Mouse (Mus musculus) MEL (cell line): ENCODE measurements around the gene Prss38. TPM values are rescaled to one million over a fixed set of nuclear protein-coding genes. Genes with fewer than 3 reads are reported as not detected.

ENCODE experiments used
- DNase-seq: peaks from one replicate; pipeline ENCODE4 v3.0.0; 2011; ENCODE audit warnings: low read depth, low spot score
- H3K27ac ChIP-seq: 2 replicates; pipeline ENCODE4 v1.5.1; 2012; ENCODE audit warnings: low read depth, mild to moderate bottlenecking, control low read depth, low read length, moderate library complexity; ENCODE audit not compliant: control insufficient read depth
- H3K27me3 ChIP-seq, 2 experiments: fragments of 150-350 bp in 1 of 2; sonication (generic) in 1 of 2; 2 replicates each; pipeline ENCODE4 v1.6.1; 2012; ENCODE audit warnings: low read length in 2 of 2, mild to moderate bottlenecking in 2 of 2, improper control_type of control experiment in 1 of 2, moderate library complexity in 1 of 2; ENCODE audit not compliant: insufficient read depth in 2 of 2, control insufficient read depth in 1 of 2
- H3K36me3 ChIP-seq, 2 experiments: 2 replicates each; pipeline ENCODE4 v1.6.1; 2012 to 2014; ENCODE audit warnings: low read length in 2 of 2, improper control_type of control experiment in 1 of 2, inconsistent platforms in 1 of 2, mild to moderate bottlenecking in 1 of 2; ENCODE audit not compliant: insufficient read depth in 2 of 2, control insufficient read depth in 1 of 2
- H3K4me1 ChIP-seq, 2 experiments: fragments of 150-350 bp in 1 of 2; sonication (generic) in 1 of 2; 2 replicates each; pipeline ENCODE4 v1.6.1; 2012; ENCODE audit warnings: low read length in 2 of 2, improper control_type of control experiment in 1 of 2, mild to moderate bottlenecking in 1 of 2; ENCODE audit not compliant: insufficient read depth in 2 of 2, control insufficient read depth in 1 of 2
- H3K4me3 ChIP-seq, 2 experiments: fragments of 150-350 bp in 1 of 2; sonication (generic) in 1 of 2; 2 replicates each; pipeline ENCODE4 v1.5.1; 2012; ENCODE audit warnings: low read depth in 2 of 2, low read length in 2 of 2, mild to moderate bottlenecking in 2 of 2, moderate library complexity in 2 of 2, control low read depth in 1 of 2, improper control_type of control experiment in 1 of 2; ENCODE audit not compliant: control insufficient read depth in 1 of 2, insufficient read depth in 1 of 2
- H3K79me2 ChIP-seq: 2 replicates; pipeline ENCODE4 v1.6.1; 2012; ENCODE audit warnings: mild to moderate bottlenecking, low read length, moderate library complexity; ENCODE audit not compliant: control insufficient read depth, poor library complexity, insufficient read depth
- H3K9ac ChIP-seq: 2 replicates; pipeline ENCODE4 v1.6.1; 2012; ENCODE audit warnings: low read depth, mild to moderate bottlenecking, control low read depth, low read length, moderate library complexity; ENCODE audit not compliant: control insufficient read depth, poor library complexity, severe bottlenecking
- H3K9me3 ChIP-seq: fragments of 150-350 bp; sonication (generic); replicated peaks from 2 replicates; pipeline ENCODE4 v1.6.1; 2012; ENCODE audit warnings: mild to moderate bottlenecking, low read length, improper control_type of control experiment, moderate library complexity; ENCODE audit not compliant: insufficient read depth
- BHLHE40 ChIP-seq: IDR thresholded peaks from 2 replicates; pipeline ENCODE4 v1.6.1; 2012; ENCODE audit warnings: low read depth, mild to moderate bottlenecking, inconsistent platforms, low read length, improper control_type of control experiment, borderline replicate concordance
- CHD1 ChIP-seq: IDR thresholded peaks from 2 replicates; pipeline ENCODE4 v1.6.1; 2012; ENCODE audit warnings: low read depth, mild to moderate bottlenecking, inconsistent platforms, low read length, improper control_type of control experiment
- CHD2 ChIP-seq: IDR thresholded peaks from 2 replicates; pipeline ENCODE4 v1.6.1; 2011; ENCODE audit warnings: low read length, improper control_type of control experiment
- CTCF ChIP-seq, 3 experiments: IDR thresholded peaks in 2 of 3; conservative IDR thresholded peaks in 1 of 3; 2 replicates each; pipeline ENCODE4 v1.5.1; 2011 to 2012; ENCODE audit warnings: low read length in 3 of 3, low read depth in 2 of 3, mild to moderate bottlenecking in 2 of 3, improper control_type of control experiment in 1 of 3, inconsistent platforms in 1 of 3, mixed read lengths in 1 of 3, moderate library complexity in 1 of 3; ENCODE audit not compliant: control insufficient read depth in 1 of 3, insufficient read depth in 1 of 3, poor library complexity in 1 of 3, severe bottlenecking in 1 of 3
- EP300 ChIP-seq, 2 experiments: IDR thresholded peaks; 2 replicates each; pipeline ENCODE4 v1.6.1; 2011; ENCODE audit warnings: improper control_type of control experiment in 2 of 2, low read length in 2 of 2, low read depth in 1 of 2, mild to moderate bottlenecking in 1 of 2
- ETS1 ChIP-seq: IDR thresholded peaks from 2 replicates; pipeline ENCODE4 v1.6.1; 2012; ENCODE audit warnings: low read depth, mild to moderate bottlenecking, inconsistent platforms, low read length, improper control_type of control experiment, moderate library complexity
- GABPA ChIP-seq: IDR thresholded peaks from 2 replicates; pipeline ENCODE4 v1.6.1; 2012; ENCODE audit warnings: low read depth, mild to moderate bottlenecking, inconsistent platforms, low read length, improper control_type of control experiment, moderate library complexity
- GATA1 ChIP-seq: IDR thresholded peaks from 2 replicates; pipeline ENCODE4 v1.6.1; 2011; ENCODE audit warnings: low read depth, low read length, improper control_type of control experiment
- KAT2A ChIP-seq: conservative IDR thresholded peaks from 2 replicates; pipeline ENCODE4 v1.6.1; 2012; ENCODE audit warnings: low read depth, low read length, improper control_type of control experiment, inconsistent platforms
- MAX ChIP-seq: IDR thresholded peaks from 2 replicates; pipeline ENCODE4 v1.6.1; 2011; ENCODE audit warnings: low read length, improper control_type of control experiment
- MAZ ChIP-seq: IDR thresholded peaks from 2 replicates; pipeline ENCODE4 v1.6.1; 2012; ENCODE audit warnings: low read depth, mild to moderate bottlenecking, inconsistent platforms, low read length, improper control_type of control experiment
- MEF2A ChIP-seq: IDR thresholded peaks from 2 replicates; pipeline ENCODE4 v1.6.1; 2014; ENCODE audit warnings: low read depth, mild to moderate bottlenecking, inconsistent platforms, low read length, improper control_type of control experiment; ENCODE audit not compliant: poor library complexity, insufficient replicate concordance, severe bottlenecking; ENCODE audit errors: extremely low read depth
- MXI1 ChIP-seq: IDR thresholded peaks from 2 replicates; pipeline ENCODE4 v1.6.1; 2011; ENCODE audit warnings: mild to moderate bottlenecking, low read depth, low read length, improper control_type of control experiment
- MYB ChIP-seq: IDR thresholded peaks from 2 replicates; pipeline ENCODE4 v1.6.1; 2011; ENCODE audit warnings: mild to moderate bottlenecking, low read depth, low read length, improper control_type of control experiment
- MYC ChIP-seq: IDR thresholded peaks from 2 replicates; pipeline ENCODE4 v1.6.1; 2011; ENCODE audit warnings: low read depth, mild to moderate bottlenecking, low read length, improper control_type of control experiment, moderate library complexity
- NRF1 ChIP-seq: IDR thresholded peaks from 2 replicates; pipeline ENCODE4 v1.6.1; 2014; ENCODE audit warnings: low read depth, mild to moderate bottlenecking, inconsistent platforms, low read length, improper control_type of control experiment, moderate library complexity; ENCODE audit not compliant: poor library complexity, insufficient read depth, severe bottlenecking
- POLR2A ChIP-seq, 2 experiments: IDR thresholded peaks; 2 replicates each; pipeline ENCODE4 v1.6.1; 2011 to 2012; ENCODE audit warnings: low read length in 2 of 2, mild to moderate bottlenecking in 2 of 2, control low read depth in 1 of 2, improper control_type of control experiment in 1 of 2, low read depth in 1 of 2, moderate library complexity in 1 of 2; ENCODE audit not compliant: control insufficient read depth in 1 of 2, insufficient read depth in 1 of 2, poor library complexity in 1 of 2
- POLR2AphosphoS5 ChIP-seq: IDR thresholded peaks from 2 replicates; pipeline ENCODE4 v1.6.1; 2012; ENCODE audit warnings: low read depth, borderline replicate concordance, mild to moderate bottlenecking, inconsistent platforms, low read length, moderate library complexity, mixed read lengths
- RAD21 ChIP-seq: IDR thresholded peaks from 2 replicates; pipeline ENCODE4 v1.6.1; 2011; ENCODE audit warnings: mild to moderate bottlenecking, low read depth, low read length, improper control_type of control experiment
- SIN3A ChIP-seq: IDR thresholded peaks from 2 replicates; pipeline ENCODE4 v1.6.1; 2012; ENCODE audit warnings: low read length, improper control_type of control experiment, inconsistent platforms
- SMC3 ChIP-seq: IDR thresholded peaks from 2 replicates; pipeline ENCODE4 v1.6.1; 2011; ENCODE audit warnings: low read depth, low read length, improper control_type of control experiment
- TCF12 ChIP-seq: IDR thresholded peaks from 2 replicates; pipeline ENCODE4 v1.6.1; 2014; ENCODE audit warnings: low read depth, mild to moderate bottlenecking, inconsistent platforms, low read length, improper control_type of control experiment, moderate library complexity
- UBTF ChIP-seq: IDR thresholded peaks from 2 replicates; pipeline ENCODE4 v1.6.1; 2012; ENCODE audit warnings: low read depth, mild to moderate bottlenecking, inconsistent platforms, low read length, improper control_type of control experiment, moderate library complexity, borderline replicate concordance; ENCODE audit not compliant: insufficient read depth
- USF1 ChIP-seq: IDR thresholded peaks from 2 replicates; pipeline ENCODE4 v1.6.1; 2014; ENCODE audit warnings: low read depth, mild to moderate bottlenecking, inconsistent platforms, low read length, improper control_type of control experiment, moderate library complexity
- ZC3H11A ChIP-seq: IDR thresholded peaks from 2 replicates; pipeline ENCODE4 v1.6.1; 2012; ENCODE audit warnings: low read depth, mild to moderate bottlenecking, inconsistent platforms, low read length, improper control_type of control experiment
- ZKSCAN1 ChIP-seq: IDR thresholded peaks from 2 replicates; pipeline ENCODE4 v1.6.1; 2012; ENCODE audit warnings: low read depth, mild to moderate bottlenecking, inconsistent platforms, low read length, improper control_type of control experiment, moderate library complexity
- ZMIZ1 ChIP-seq: IDR thresholded peaks from 2 replicates; pipeline ENCODE4 v1.6.1; 2012; ENCODE audit warnings: low read depth, mild to moderate bottlenecking, inconsistent platforms, low read length, improper control_type of control experiment, moderate library complexity
- ZNF384 ChIP-seq: IDR thresholded peaks from 2 replicates; pipeline ENCODE4 v1.6.1; 2012; ENCODE audit warnings: low read depth, mild to moderate bottlenecking, inconsistent platforms, low read length, improper control_type of control experiment
- polyA plus RNA-seq, 2 experiments: library from polyadenylated mRNA; stranded (reverse) in 1 of 2; unstranded in 1 of 2; fragments of >175 nt in 1 of 2; fragments of >200 nt in 1 of 2; gene quantifications; 2 replicates each; pipeline versions ENCODE4 v1.2.1 to v1.2.4; 2012; ENCODE audit warnings: low replicate concordance in 2 of 2, low read depth in 1 of 2; ENCODE audit not compliant: insufficient read length in 2 of 2, insufficient read depth in 1 of 2, missing spikeins in 1 of 2
- total RNA-seq: library from RNA; depleted of rRNA; stranded (reverse); fragments of 300-350 nt; gene quantifications from 2 replicates; pipeline ENCODE4 v1.2.3, GENCODE M21; 2012

Prss38 gene
- total and polyA plus RNA-seq, 3 experiments: not detected

- no peak for DNase-seq
- TF ChIP-seq CHD1 (no peak), KAT2A (no peak), SIN3A (no peak), MYC (no peak), RAD21 (no peak), CHD2 (no peak), UBTF (no peak), ZNF384 (no peak), ZKSCAN1 (no peak), GABPA (no peak), BHLHE40 (no peak), CTCF (IDR thresholded peaks at IDR 0.05 in 2 of 3, conservative IDR thresholded peaks at IDR 0.05 in 1 of 3; ENCODE audit: control insufficient read depth in 1 of 3, insufficient read depth in 1 of 3, low read depth in 2 of 3, low read length in 3 of 3, poor library complexity in 1 of 3, severe bottlenecking in 1 of 3) (no peak), ETS1 (no peak), GATA1 (no peak), MAX (no peak)
- peaks cover 0 to 5% of the 10 kb centered on the region in 2 experiments; a peak in 2 of 4 replicates for H3K27me3 ChIP-seq
- no peak overlapping the region for H3K9ac ChIP-seq
- H3K9me3 ChIP-seq: no peaks in the 10 kb centered on the region
- no peaks in the 10 kb centered on the region for H3K4me1 ChIP-seq
- no peak overlapping the region for H3K4me3 ChIP-seq
- no peaks in the 10 kb centered on the region for H3K36me3 ChIP-seq
- no peak overlapping the region for H3K27ac ChIP-seq
- no peaks in the 10 kb centered on the region for H3K79me2 ChIP-seq
Measured at GRCm38 (mm10) chr11:59389617-59390016, 14.2 kb upstream of the Prss38 start.

GRCm38 (mm10) chr11:59388806-59389205, 13.3 kb upstream of the Prss38 start:
- Histone ChIP-seq H3K79me2 (no peaks in the 10 kb centered on the region), H3K27me3 (peaks cover 0 to 5% of the 10 kb centered on the region in 2 experiments; a peak in 2 of 4 replicates), H3K9ac (no peak overlapping the region), H3K36me3 (no peaks in the 10 kb centered on the region), H3K4me1 (no peaks in the 10 kb centered on the region), H3K27ac (no peak overlapping the region), H3K9me3 (no peaks in the 10 kb centered on the region), H3K4me3 (no peak overlapping the region)
- DNase-seq: no peak
- TF ChIP-seq ZKSCAN1 (no peak), GABPA (no peak), SMC3 (no peak), TCF12 (no peak), CHD2 (no peak), NRF1 (no peak), MAZ (no peak), MYB (no peak), CTCF (IDR thresholded peaks at IDR 0.05 in 2 of 3, conservative IDR thresholded peaks at IDR 0.05 in 1 of 3; ENCODE audit: control insufficient read depth in 1 of 3, insufficient read depth in 1 of 3, low read depth in 2 of 3, low read length in 3 of 3, poor library complexity in 1 of 3, severe bottlenecking in 1 of 3) (no peak), POLR2AphosphoS5 (no peak), SIN3A (no peak), EP300 (IDR thresholded peaks at IDR 0.05; ENCODE audit: low read depth in 1 of 2, low read length in 2 of 2) (no peak), ZC3H11A (no peak), ZMIZ1 (no peak), MXI1 (no peak), POLR2A (IDR thresholded peaks at IDR 0.05; ENCODE audit: control insufficient read depth in 1 of 2, insufficient read depth in 1 of 2, low read depth in 1 of 2, low read length in 2 of 2, poor library complexity in 1 of 2) (no peak), USF1 (no peak), MEF2A (no peak), MYC (no peak)
